Mouse (Mus musculus): ENCODE results near the gene Vps9d1.

DNA sequence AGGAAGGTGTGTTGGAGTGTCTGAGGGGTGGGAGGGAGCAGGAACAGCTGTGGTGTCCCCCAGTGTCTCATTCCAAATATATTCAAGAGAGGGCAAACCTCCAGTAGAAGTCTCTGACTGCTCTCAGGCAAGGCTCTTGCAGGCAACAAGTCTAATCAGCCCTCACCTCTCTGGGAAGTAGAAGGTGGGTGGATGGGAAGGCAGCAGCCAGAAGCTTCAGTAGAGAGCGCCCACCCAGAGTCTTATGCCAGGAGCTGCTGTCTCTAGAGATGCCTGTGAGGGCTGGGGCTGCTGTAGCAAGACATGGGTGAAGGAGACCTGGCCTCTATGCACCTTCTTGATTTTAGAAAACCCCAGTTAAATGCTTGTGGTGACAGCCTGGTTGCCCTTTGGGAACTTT, 25.7 kb downstream of the Vps9d1 start:
- TF ChIP-seq CTCF (IDR thresholded peaks at IDR 0.05; ENCODE audit: extremely low read depth, insufficient read depth, insufficient read length, insufficient replicate concordance) = no peak
- no peak for TF ChIP-seq POLR2A (IDR thresholded peaks at IDR 0.05; ENCODE audit: low read depth, low read length)

Data from spleen, adult 2 months (tissue).